Mouse (Mus musculus) myocyte (in vitro differentiated cells): ENCODE measurements at regions not wholly inside any gene's neighbourhood (a gene's known extent, or its start where the extent isn't known, plus 50 kb on each side); places are given as distances from the start of the nearest gene placed in this dataset.

Experiments used
- CEBPB ChIP-seq: IDR thresholded peaks from 2 replicates; pipeline ENCODE4 v1.6.1; 2011; ENCODE audit warnings: mild to moderate bottlenecking, moderate library complexity; ENCODE audit not compliant: poor library complexity, insufficient read depth, severe bottlenecking
- E2F4 ChIP-seq: IDR thresholded peaks from one replicate; pipeline ENCODE4 v1.6.1; 2011; ENCODE audit warnings: mild to moderate bottlenecking, control low read depth, moderate library complexity; ENCODE audit not compliant: insufficient read depth
- MAX ChIP-seq: IDR thresholded peaks from one replicate; pipeline ENCODE4 v1.6.1; 2011; ENCODE audit warnings: low read depth, mild to moderate bottlenecking, control low read depth
- MYOD1 ChIP-seq, 3 experiments: IDR thresholded peaks; one replicate each; pipeline ENCODE4 v1.6.1; 2011; ENCODE audit warnings: control low read depth in 2 of 3, low read depth in 2 of 3, mild to moderate bottlenecking in 2 of 3, moderate library complexity in 1 of 3; ENCODE audit not compliant: insufficient read length in 2 of 3, control insufficient read depth in 1 of 3
- POLR2A ChIP-seq: IDR thresholded peaks from one replicate; pipeline ENCODE4 v1.6.1; 2011; ENCODE audit warnings: low read depth, mild to moderate bottlenecking, control low read depth, moderate library complexity; ENCODE audit not compliant: insufficient read length
- POLR2AphosphoS2 ChIP-seq: IDR thresholded peaks from one replicate; pipeline ENCODE4 v1.6.1; 2011; ENCODE audit warnings: low read depth, control low read depth; ENCODE audit not compliant: insufficient read length
- TCF12 ChIP-seq: IDR thresholded peaks from one replicate; pipeline ENCODE4 v1.6.1; 2011; ENCODE audit warnings: mild to moderate bottlenecking, control low read depth; ENCODE audit not compliant: poor library complexity, insufficient read depth, severe bottlenecking
- TCF3 ChIP-seq: IDR thresholded peaks from one replicate; pipeline ENCODE4 v1.6.1; 2011; ENCODE audit warnings: low read depth, control low read depth; ENCODE audit not compliant: insufficient read length
- USF1 ChIP-seq: IDR thresholded peaks from one replicate; pipeline ENCODE4 v1.6.1; 2011; ENCODE audit warnings: low read depth, mild to moderate bottlenecking, control low read depth, moderate library complexity

DNA sequence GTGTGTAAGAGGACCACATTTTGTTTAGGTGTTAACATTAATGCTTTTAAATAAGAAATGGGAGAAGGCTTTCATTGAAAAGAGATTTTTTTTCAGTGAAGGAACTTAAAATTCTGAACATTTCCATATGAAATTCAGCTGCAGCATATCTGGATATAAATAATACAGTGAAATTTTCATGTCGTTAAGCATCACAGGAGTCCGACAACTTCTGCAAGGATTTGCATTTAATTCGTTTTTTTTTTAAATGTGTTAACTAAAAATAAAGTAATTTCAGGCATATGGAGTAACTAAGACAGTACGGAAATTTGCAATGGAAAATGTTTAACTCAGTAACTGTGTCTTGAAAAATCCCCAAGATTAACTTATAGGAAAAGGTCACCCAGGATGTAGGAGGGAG is 351.5 kb downstream of the Phkb start:
- no peak for TF ChIP-seq TCF3
- TF ChIP-seq E2F4, result no peak
- no peak for TF ChIP-seq CEBPB
- TF ChIP-seq MYOD1 (IDR thresholded peaks at IDR 0.05; ENCODE audit: control insufficient read depth in 1 of 3, insufficient read length in 2 of 3, low read depth in 2 of 3), result no peak
- TF ChIP-seq POLR2A, result no peak
- TF ChIP-seq USF1, result no peak
- no peak for TF ChIP-seq MAX
- no peak for TF ChIP-seq TCF12
- TF ChIP-seq POLR2AphosphoS2, result no peak
